Mouse (Mus musculus) CH12.LX (cell line): ENCODE data around the gene Rerg.

Experiments used
- CHD2 ChIP-seq: IDR thresholded peaks from 2 replicates; pipeline ENCODE4 v1.6.1; 2011; ENCODE audit warnings: low read length, improper control_type of control experiment
- ELF1 ChIP-seq: IDR thresholded peaks from 2 replicates; pipeline ENCODE4 v1.6.1; 2014; ENCODE audit warnings: low read depth, mild to moderate bottlenecking, inconsistent platforms, low read length, improper control_type of control experiment
- EP300 ChIP-seq: IDR thresholded peaks from 2 replicates; pipeline ENCODE4 v1.6.1; 2011; ENCODE audit warnings: low read length, improper control_type of control experiment
- ETS1 ChIP-seq: conservative IDR thresholded peaks from 2 replicates; pipeline ENCODE4 v1.6.1; 2012; ENCODE audit warnings: low read depth, mild to moderate bottlenecking, inconsistent platforms, low read length, improper control_type of control experiment, moderate library complexity

GRCm38 (mm10) chr6:137187426-137187825 is 17.1 kb upstream of the Rerg start:
- TF ChIP-seq ELF1 (no peak), CHD2 (no peak), ETS1 (no peak), EP300 (no peak)
